Mouse (Mus musculus) liver, postnatal 0 days (tissue): ENCODE data around the gene 1110004F10Rik.

Source experiments
- CTCF ChIP-seq: sonication (generic); IDR thresholded peaks from 2 replicates; pipeline ENCODE4 v1.5.1; 2016; ENCODE audit warnings: antibody characterized with exemption, low read depth
- EP300 ChIP-seq: IDR thresholded peaks from 2 replicates; pipeline ENCODE4 v1.6.1; 2016; ENCODE audit warnings: antibody characterized with exemption, low read depth, mild to moderate bottlenecking

DNA sequence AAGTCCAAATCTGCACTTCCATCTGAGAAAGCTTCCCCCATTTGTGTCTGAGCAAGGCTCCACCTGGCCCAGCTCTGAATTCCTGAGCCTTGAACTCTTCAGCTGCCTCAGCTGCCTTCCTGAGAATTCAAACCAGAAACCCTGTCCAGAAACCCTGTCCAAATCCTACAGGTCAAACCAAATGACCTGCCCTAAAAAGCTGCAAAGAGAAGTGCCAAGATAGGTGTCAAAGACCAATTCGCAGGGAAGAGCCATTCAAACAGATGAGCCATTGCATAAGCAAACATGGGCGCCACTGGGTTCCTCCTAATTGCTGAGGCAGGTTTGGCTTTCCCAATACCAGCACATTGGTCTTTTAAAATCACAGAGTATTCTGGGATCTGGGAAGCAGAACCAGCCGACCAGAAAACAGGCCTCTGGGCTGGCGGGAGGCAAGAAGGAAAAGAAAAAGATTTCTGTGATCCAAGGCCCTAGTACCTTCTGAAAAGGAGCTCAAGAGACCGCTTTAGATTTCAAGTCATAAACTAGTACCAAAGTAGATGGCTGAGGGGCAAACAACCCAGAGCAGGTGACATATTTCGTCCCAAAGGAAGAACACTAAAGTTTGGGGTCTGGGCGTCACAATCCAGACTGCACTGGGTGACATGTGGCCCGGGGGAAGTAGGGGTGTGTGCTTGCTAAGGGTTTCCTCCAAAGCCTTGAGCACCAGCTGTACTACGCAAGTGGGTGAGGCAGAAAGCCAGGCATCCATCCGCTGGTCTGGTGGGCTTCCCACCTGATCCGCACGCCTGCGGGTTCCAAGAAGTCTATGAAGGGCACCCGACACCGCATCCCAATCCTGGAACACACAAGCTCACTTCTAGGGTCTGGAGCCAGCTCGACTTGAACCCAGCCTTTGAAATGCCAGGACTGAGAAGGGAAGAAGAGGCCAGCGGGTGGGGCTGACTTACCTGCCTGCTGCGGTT is 2.3 kb upstream of the 1110004F10Rik start:
- TF ChIP-seq CTCF (no peak), EP300 (no peak)
